Mouse (Mus musculus): Measurements from ENCODE around the gene Iqcf3. TPM values are rescaled to one million over a fixed set of nuclear protein-coding genes. Genes with fewer than 3 reads are reported as not detected.
A peak's percentile ranks its signal among the peaks of the same experiment; 100 is the strongest.

Iqcf3 gene
- polyA plus RNA-seq, 1 experiment from 2014 or later = not detected

- DNase-seq (ENCODE audit: low spot score) = no peak
These were observed 88.2 kb downstream of the Iqcf3 start for GRCm38 (mm10) chr9:106473081-106473752.

GRCm38 (mm10) chr9:106472321-106472720 is 89.1 kb downstream of the Iqcf3 start:
- no peak for DNase-seq (ENCODE audit: low spot score)

GRCm38 (mm10) chr9:106471892-106472291 is 89.5 kb downstream of the Iqcf3 start:
- DNase-seq (ENCODE audit: low spot score) = no peak

GRCm38 (mm10) chr9:106470991-106471750 is 90.3 kb downstream of the Iqcf3 start:
- no peak for DNase-seq (ENCODE audit: low spot score)

- no peak for DNase-seq (ENCODE audit: low spot score)
These were observed 91.7 kb downstream of the Iqcf3 start for GRCm38 (mm10) chr9:106469776-106470175.

GRCm38 (mm10) chr9:106469317-106469716 is 92.1 kb downstream of the Iqcf3 start:
- no peak for DNase-seq (ENCODE audit: low spot score)

- DNase-seq (ENCODE audit: low spot score) = no peak
These were observed 93.7 kb downstream of the Iqcf3 start for GRCm38 (mm10) chr9:106467746-106468145.

- DNase-seq (ENCODE audit: low spot score) = no peak
These were observed 94.7 kb downstream of the Iqcf3 start for GRCm38 (mm10) chr9:106466721-106467120.

GRCm38 (mm10) chr9:106465571-106466200 is 95.7 kb downstream of the Iqcf3 start, which contains the start of gene Gpr62:
Gene Gpr62 (minus strand): TSS chr9:106465938.
- DNase-seq (ENCODE audit: low spot score) = no peak

GRCm38 (mm10) chr9:106464751-106465541 is 96.5 kb downstream of the Iqcf3 start:
- DNase-seq (ENCODE audit: low spot score) = peak; percentile 21

- no peak for DNase-seq (ENCODE audit: low spot score)
These were observed 98.0 kb downstream of the Iqcf3 start for GRCm38 (mm10) chr9:106463122-106464063.

GRCm38 (mm10) chr9:106462430-106462800 is 99.0 kb downstream of the Iqcf3 start:
- DNase-seq (ENCODE audit: low spot score) = no peak

GRCm38 (mm10) chr9:106461641-106462429 is 99.6 kb downstream of the Iqcf3 start:
- no peak for DNase-seq (ENCODE audit: low spot score)

- no peak for DNase-seq (ENCODE audit: low spot score)
These were observed 100.4 kb downstream of the Iqcf3 start for GRCm38 (mm10) chr9:106461026-106461415.

- no peak for DNase-seq (ENCODE audit: low spot score)
These were observed 100.9 kb downstream of the Iqcf3 start for GRCm38 (mm10) chr9:106460401-106461025.

GRCm38 (mm10) chr9:106459946-106460345 is 101.5 kb downstream of the Iqcf3 start:
- DNase-seq (ENCODE audit: low spot score) = no peak

GRCm38 (mm10) chr9:106457920-106458319 is 103.5 kb downstream of the Iqcf3 start:
- no peak for DNase-seq (ENCODE audit: low spot score)

- DNase-seq (ENCODE audit: low spot score) = no peak
These were observed 104.3 kb downstream of the Iqcf3 start for GRCm38 (mm10) chr9:106457163-106457559.
